Mouse (Mus musculus) E14TG2a.4 (cell line): ENCODE results near the gene Ctnnbip1.

Source experiments
- CTCF ChIP-seq: conservative IDR thresholded peaks from 2 replicates; pipeline ENCODE4 v1.5.1; 2014; ENCODE audit warnings: low read length
- POU5F1 ChIP-seq: IDR thresholded peaks from 2 replicates; pipeline ENCODE4 v1.6.1; 2014; ENCODE audit warnings: low read length, borderline replicate concordance

GRCm38 (mm10) chr4:149578831-149579230 lies 60.8 kb downstream of the Ctnnbip1 start:
- TF ChIP-seq CTCF = no peak
- no peak for TF ChIP-seq POU5F1
